Mouse (Mus musculus) forebrain, embryonic 15.5 days (tissue): ENCODE measurements around the gene Zfp629. TPM values are rescaled to one million over a fixed set of nuclear protein-coding genes. Genes with fewer than 3 reads are reported as not detected.
A peak's percentile ranks its signal among the peaks of the same experiment; 100 is the strongest.
"Not testable (repeated sequence)": the region's sequence is repeated elsewhere in the genome, so short reads cannot be mapped to it uniquely, and the experiment has no call there.

Experiments used
- ATAC-seq: fragments of 200-750 bp; cut with Nextera tagmentation; replicated peaks from 2 replicates; pipeline ENCODE4 v1.8.0; 2017; ENCODE audit warnings: mild to moderate bottlenecking, moderate TSS enrichment, moderate library complexity
- H3K27ac ChIP-seq: fragments of 300-500 bp; sonication (generic); replicated peaks from 2 replicates; pipeline ENCODE4 v1.5.1; 2015; ENCODE audit warnings: mild to moderate bottlenecking, inconsistent platforms
- H3K27me3 ChIP-seq: fragments of 300-500 bp; sonication (generic); 2 replicates; pipeline ENCODE4 v1.6.1; 2015; ENCODE audit warnings: inconsistent platforms
- H3K36me3 ChIP-seq: fragments of 300-500 bp; sonication (generic); 2 replicates; pipeline ENCODE4 v1.6.1; 2015; ENCODE audit warnings: mild to moderate bottlenecking, inconsistent platforms
- H3K4me1 ChIP-seq: fragments of 300-500 bp; sonication (generic); 2 replicates; pipeline ENCODE4 v1.6.1; 2015; ENCODE audit warnings: inconsistent platforms
- H3K4me2 ChIP-seq: fragments of 300-500 bp; sonication (generic); replicated peaks from 2 replicates; pipeline ENCODE4 v1.6.1; 2015; ENCODE audit warnings: mild to moderate bottlenecking, inconsistent platforms
- H3K4me3 ChIP-seq: fragments of 300-500 bp; sonication (generic); 2 replicates; pipeline ENCODE4 v1.5.1; 2015; ENCODE audit warnings: mild to moderate bottlenecking, inconsistent platforms
- H3K9ac ChIP-seq: fragments of 300-500 bp; sonication (generic); replicated peaks from 2 replicates; pipeline ENCODE4 v1.6.1; 2015; ENCODE audit warnings: mild to moderate bottlenecking, inconsistent platforms
- H3K9me3 ChIP-seq: fragments of 300-500 bp; sonication (generic); 2 replicates; pipeline ENCODE4 v1.6.1; 2016; ENCODE audit warnings: inconsistent platforms
- WGBS: fragments of 180-500 bp; shearing (Covaris S2); methylation state at CpG from one replicate; pipeline ENCODE4 v1.1.7; 2015; ENCODE audit warnings: mixed read lengths; 5-methylcytosine and 5-hydroxymethylcytosine counted together
- polyA plus RNA-seq: library from polyadenylated mRNA; unstranded; fragments of >200 nt; fragmentation: Nextera tagmentation; extraction: Ambion mirVana; gene quantifications from 2 replicates; pipeline ENCODE4 v1.2.1, GENCODE M21; 2015

Zfp629 gene
- polyA plus RNA-seq, 1 experiment from 2014 or later: 18.9 TPM

- ATAC-seq: no peak
- no peak overlapping the region for H3K9ac ChIP-seq
- 65% methylated on average over 4 of the region's 4 CpGs for WGBS
- no peak overlapping the region for H3K4me2 ChIP-seq
- H3K36me3 ChIP-seq: no peaks in the 10 kb centered on the region
- no peaks in the 10 kb centered on the region for H3K27me3 ChIP-seq
- H3K9me3 ChIP-seq: no peaks in the 10 kb centered on the region
- H3K4me3 ChIP-seq: no peak overlapping the region
- no peak overlapping the region for H3K27ac ChIP-seq
- H3K4me1 ChIP-seq: peaks cover 4% of the 10 kb centered on the region
Observed at GRCm38 (mm10) chr7:127642254-127642653, 26.7 kb upstream of the Zfp629 start.

GRCm38 (mm10) chr7:127641260-127641659 lies 25.7 kb upstream of the Zfp629 start:
- Histone ChIP-seq H3K9me3 (no peaks in the 10 kb centered on the region), H3K27me3 (no peaks in the 10 kb centered on the region), H3K4me2 (no peak overlapping the region), H3K27ac (no peak overlapping the region), H3K36me3 (no peaks in the 10 kb centered on the region), H3K4me1 (peaks cover 9% of the 10 kb centered on the region), H3K4me3 (no peak overlapping the region), H3K9ac (no peak overlapping the region)
- ATAC-seq: no peak
- WGBS: 41% methylated on average over 4 of the region's 4 CpGs

DNA sequence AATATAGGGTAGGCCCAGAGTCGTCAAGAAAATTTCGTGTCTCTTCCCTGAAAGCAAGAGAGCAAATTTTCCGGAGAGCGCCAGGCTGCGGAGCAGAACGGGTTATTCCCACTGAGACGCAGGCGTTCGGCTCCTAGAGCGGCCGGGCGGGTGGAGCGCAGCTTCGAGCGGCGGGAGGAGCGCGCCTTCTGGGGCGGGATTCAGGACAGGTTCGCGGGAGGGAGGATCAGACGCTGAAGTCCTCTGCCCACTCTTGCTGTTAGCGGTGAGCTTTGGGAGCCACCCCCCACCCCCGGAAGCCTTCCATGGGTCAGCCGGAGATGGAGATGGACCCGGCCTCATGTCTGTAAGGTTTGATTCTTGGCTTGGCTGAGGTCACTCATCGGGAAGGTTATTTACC lies 21.4 kb upstream of the Zfp629 start:
- Histone ChIP-seq H3K36me3 (no peaks in the 10 kb centered on the region), H3K4me3 (peak overlapping the region; percentile 58), H3K4me1 (peaks cover 9% of the 10 kb centered on the region), H3K27ac (peak overlapping the region; percentile 6; the same call in 1 of the 2 replicates), H3K9me3 (no peaks in the 10 kb centered on the region), H3K4me2 (peak overlapping the region; percentile 63), H3K27me3 (no peaks in the 10 kb centered on the region), H3K9ac (peak overlapping the region; percentile 77)
- WGBS: 0% methylated on average over 27 of the region's 27 CpGs
- peak; percentile 73; the same call in 1 of the 2 replicates for ATAC-seq

GRCm38 (mm10) chr7:127631416-127631815 lies 15.8 kb upstream of the Zfp629 start:
- Histone ChIP-seq H3K36me3 (no peaks in the 10 kb centered on the region), H3K4me2 (no peak overlapping the region), H3K27ac (no peak overlapping the region), H3K4me1 (peaks cover under 1% of the 10 kb centered on the region; the same call in 1 of the 2 replicates), H3K27me3 (no peaks in the 10 kb centered on the region), H3K9ac (no peak overlapping the region), H3K4me3 (no peak overlapping the region), H3K9me3 (no peaks in the 10 kb centered on the region)
- ATAC-seq: no peak
- 51% methylated on average over 4 of the region's 4 CpGs for WGBS

GRCm38 (mm10) chr7:127628646-127629045 lies 13.0 kb upstream of the Zfp629 start:
- H3K4me3 ChIP-seq: no peak overlapping the region
- no peaks in the 10 kb centered on the region for H3K4me1 ChIP-seq
- no peaks in the 10 kb centered on the region for H3K36me3 ChIP-seq
- H3K27me3 ChIP-seq: no peaks in the 10 kb centered on the region
- WGBS: 76% methylated on average over 5 of the region's 5 CpGs
- no peak overlapping the region for H3K27ac ChIP-seq
- no peaks in the 10 kb centered on the region for H3K9me3 ChIP-seq
- H3K4me2 ChIP-seq: no peak overlapping the region
- ATAC-seq: no peak
- H3K9ac ChIP-seq: no peak overlapping the region

DNA sequence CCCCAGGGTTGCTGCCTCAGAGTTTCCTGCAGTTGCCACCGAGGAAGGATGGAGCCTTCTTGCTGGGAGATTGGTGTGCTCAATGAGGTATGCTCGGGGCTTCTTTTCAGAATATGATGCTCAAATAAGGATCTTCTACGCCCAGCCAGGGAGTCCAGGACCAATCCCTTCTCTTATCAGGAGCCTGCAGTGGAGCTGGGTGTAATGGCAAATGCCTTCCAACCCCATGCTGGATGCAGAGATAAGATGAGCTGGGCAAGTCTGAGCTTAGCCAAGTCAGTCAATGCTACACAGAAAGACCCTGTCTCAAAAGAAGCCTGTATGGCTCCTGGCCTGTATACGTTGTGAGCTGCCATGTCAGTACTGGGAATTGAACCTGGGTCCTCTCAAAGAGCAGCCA lies 10.9 kb upstream of the Zfp629 start:
- Histone ChIP-seq H3K4me3 (no peak overlapping the region), H3K4me2 (no peak overlapping the region), H3K27ac (no peak overlapping the region), H3K9me3 (no peaks in the 10 kb centered on the region), H3K36me3 (no peaks in the 10 kb centered on the region), H3K4me1 (no peaks in the 10 kb centered on the region), H3K9ac (no peak overlapping the region), H3K27me3 (no peaks in the 10 kb centered on the region)
- 89% methylated on average over 4 of the region's 4 CpGs for WGBS
- ATAC-seq: no peak

- ATAC-seq: no peak
- Histone ChIP-seq H3K4me3 (no peak overlapping the region), H3K27ac (no peak overlapping the region), H3K9ac (no peak overlapping the region), H3K4me2 (no peak overlapping the region), H3K9me3 (no peaks in the 10 kb centered on the region), H3K36me3 (no peaks in the 10 kb centered on the region), H3K27me3 (no peaks in the 10 kb centered on the region), H3K4me1 (no peaks in the 10 kb centered on the region)
- 98% methylated on average over 7 of the region's 7 CpGs for WGBS
Observed at GRCm38 (mm10) chr7:127626039-127626438, 10.4 kb upstream of the Zfp629 start.

DNA sequence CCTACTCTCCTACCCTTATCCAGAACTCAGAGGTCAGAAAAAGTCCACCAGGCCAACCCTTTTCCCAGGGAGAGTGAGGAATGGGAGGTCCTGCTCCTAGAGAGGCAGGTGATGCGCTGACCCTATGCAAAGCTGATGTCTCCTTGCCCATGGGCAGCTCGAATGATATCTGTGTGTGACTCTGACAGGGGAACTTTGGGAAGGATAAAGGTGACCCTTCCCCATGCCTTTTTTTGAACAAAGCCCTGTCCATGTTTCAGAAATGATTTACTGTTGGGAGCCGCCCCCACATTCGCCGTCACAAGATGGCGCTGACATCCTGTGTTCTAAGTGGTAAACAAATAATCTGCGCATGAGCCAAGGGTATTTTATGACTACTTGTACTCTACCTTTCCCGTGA lies 2.8 kb upstream of the Zfp629 start:
- H3K27ac ChIP-seq, H3K27me3 ChIP-seq, H3K4me3 ChIP-seq, ATAC-seq, H3K36me3 ChIP-seq, H3K9ac ChIP-seq, H3K9me3 ChIP-seq, H3K4me2 ChIP-seq: not testable (repeated sequence)
- peaks cover 29% of the 10 kb centered on the region for H3K4me1 ChIP-seq
- 83% methylated on average over 7 of the region's 8 CpGs for WGBS

- 4% methylated on average over 2 of the region's 2 CpGs for WGBS
- Histone ChIP-seq H3K9me3 (no peaks in the 10 kb centered on the region), H3K4me2 (no peak overlapping the region), H3K27ac (no peak overlapping the region), H3K9ac (no peak overlapping the region), H3K4me3 (no peak overlapping the region), H3K36me3 (no peaks in the 10 kb centered on the region), H3K27me3 (no peaks in the 10 kb centered on the region), H3K4me1 (peaks cover 33% of the 10 kb centered on the region)
- ATAC-seq: no peak
Observed at GRCm38 (mm10) chr7:127617962-127618361, 2.4 kb upstream of the Zfp629 start.

GRCm38 (mm10) chr7:127616881-127617280 lies 1.3 kb upstream of the Zfp629 start:
- H3K27ac ChIP-seq: no peak overlapping the region
- WGBS: 81% methylated on average over 1 of the region's 1 CpGs
- no peak overlapping the region for H3K4me2 ChIP-seq

GRCm38 (mm10) chr7:127616336-127616735 lies 739 bp upstream of the Zfp629 start:
- Histone ChIP-seq H3K9ac (0 out of 2 replicates have a peak overlapping the region, but pooled peaks have one; percentile 81), H3K4me1 (peaks cover 33% of the 10 kb centered on the region), H3K9me3 (no peaks in the 10 kb centered on the region), H3K27ac (no peak overlapping the region), H3K4me3 (peak overlapping the region; percentile 100), H3K4me2 (peak overlapping the region; percentile 94), H3K27me3 (no peaks in the 10 kb centered on the region), H3K36me3 (peaks cover 14% of the 10 kb centered on the region)
- no peak for ATAC-seq
- WGBS: 69% methylated on average over 1 of the region's 1 CpGs

More at GRCm38 (mm10) chr7:127616881-127617280, 1.3 kb upstream of the Zfp629 start:
- H3K9ac ChIP-seq: no peak overlapping the region
- H3K4me1 ChIP-seq: peaks cover 33% of the 10 kb centered on the region
- no peak overlapping the region for H3K4me3 ChIP-seq
- no peaks in the 10 kb centered on the region for H3K27me3 ChIP-seq
- peaks cover 9% of the 10 kb centered on the region for H3K36me3 ChIP-seq
- ATAC-seq: no peak
- H3K9me3 ChIP-seq: no peaks in the 10 kb centered on the region

DNA sequence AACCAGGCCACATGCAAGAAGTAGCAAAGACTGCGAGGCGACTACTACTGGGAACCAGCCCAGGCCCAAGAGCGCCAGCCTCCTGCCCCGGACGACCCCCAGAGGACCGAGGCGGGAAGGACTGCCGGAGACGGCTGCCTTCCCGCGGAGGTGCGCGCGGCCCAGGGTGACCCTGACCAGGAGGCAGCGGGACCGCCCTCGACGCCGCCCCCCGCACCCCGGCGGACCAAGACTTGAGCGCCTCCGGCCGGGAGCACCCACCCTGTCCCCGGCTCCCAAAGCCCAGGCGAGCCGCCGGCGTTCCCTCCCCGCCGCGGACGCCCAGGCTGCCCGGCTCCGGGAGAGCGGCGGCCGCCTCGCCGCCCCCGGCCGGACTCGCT lies 1.1 kb downstream of the Zfp629 start:
- no peaks in the 10 kb centered on the region for H3K9me3 ChIP-seq
- H3K27ac ChIP-seq: peak overlapping the region; percentile 89
- peak overlapping the region; percentile 94 for H3K4me2 ChIP-seq
- ATAC-seq: peak; percentile 36
- peaks cover 31% of the 10 kb centered on the region for H3K36me3 ChIP-seq
- H3K4me1 ChIP-seq: peaks cover 33% of the 10 kb centered on the region
- H3K27me3 ChIP-seq: no peaks in the 10 kb centered on the region
- WGBS: under 1% methylated on average over 40 of the region's 44 CpGs
- H3K9ac ChIP-seq: peak overlapping the region; percentile 81
- peak overlapping the region; percentile 100 for H3K4me3 ChIP-seq

DNA sequence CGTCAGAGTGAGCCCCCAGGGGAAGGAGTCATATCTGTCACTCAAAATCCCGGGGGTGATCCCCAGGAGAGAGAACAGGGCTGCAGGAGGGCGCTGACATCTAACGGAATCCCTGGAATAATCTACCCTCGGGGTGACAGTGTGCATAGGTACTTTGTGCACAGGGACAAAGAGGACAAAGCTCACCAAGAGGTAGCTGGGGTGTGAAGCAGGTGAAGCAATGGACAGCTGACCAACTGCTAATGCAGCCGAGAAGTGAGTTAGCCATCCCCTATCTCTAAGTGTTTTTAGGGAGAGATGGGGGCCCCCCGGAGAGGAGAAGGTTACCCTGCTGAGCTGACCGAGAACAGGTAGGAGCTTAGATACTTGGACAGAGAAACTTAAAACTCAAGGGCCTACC lies 1.5 kb downstream of the Zfp629 start:
- Histone ChIP-seq H3K36me3 (peaks cover 36% of the 10 kb centered on the region), H3K27ac (0 out of 2 replicates have a peak overlapping the region, but pooled peaks have one; percentile 89), H3K4me3 (peak overlapping the region; percentile 100), H3K9ac (peak overlapping the region; percentile 81), H3K4me1 (peaks cover 33% of the 10 kb centered on the region), H3K4me2 (peak overlapping the region; percentile 94), H3K27me3 (no peaks in the 10 kb centered on the region), H3K9me3 (no peaks in the 10 kb centered on the region)
- WGBS: 19% methylated on average over 8 of the region's 8 CpGs
- ATAC-seq: no peak
